17 mouse cellular contexts compared by ENCODE assay signal in genomic region chr14:27720944-27721343, GRCm38 (mm10).
DNase-seq lines count a peak whose midpoint lies in the region.
"Had no signal": no experiment of that assay in that cellular context is flagged by ENCODE, and none has a peak within 500 bp of the region (broad histone marks: within the 10 kb centered on the region; RNA-seq: fewer than 3 reads in every experiment).

No protein-coding gene starts in this region.

- intact Hi-C loops in left cerebral cortex, postnatal 14 days (cut with DNase I) = no loop called here

- peak; percentile 37 to 60 for DNase-seq in frontal cortex, adult 2 months (ENCODE audit: extremely low spot score in 1 of 2, low spot score in 1 of 2)
- DNase-seq in frontal cortex, postnatal 25 days (ENCODE audit: low spot score in 2 of 2) = no peak
- peak; percentile 22 to 28 for DNase-seq in left cerebral cortex, postnatal 14 days (ENCODE audit: low spot score in 2 of 2)
- DNase-seq in left cerebral cortex, adult 11 months (ENCODE audit: low spot score) = no peak
- peak; percentile 38 to 53 for DNase-seq in right cerebral cortex, adult 2 months (ENCODE audit: low spot score in 2 of 2)
- no peak for DNase-seq in right cerebral cortex, postnatal 4 days
- DNase-seq in right cerebral cortex, postnatal 36 days (ENCODE audit: low spot score in 2 of 2) = peak; percentile 18 to 48
- DNase-seq in kidney, adult 8-10 months = no peak
- DNase-seq: adrenal gland, adult 2 months; adrenal gland, postnatal 14 days; cerebellum, adult 11-12 months; cerebellum, adult 8-10 months; cerebellum, postnatal 10 days; cerebellum, postnatal 36 days; embryo, embryonic 11 days; gastrocnemius, postnatal 10 days; gastrocnemius, postnatal 36 days had no signal

Comparison
In these comparisons a context has a peak if more than half of its experiments do, and no peak if none do; other contexts are left out.
1. DNase-seq: peak in frontal cortex, adult 2 months (2 of 2), left cerebral cortex, postnatal 14 days (2 of 2), right cerebral cortex, adult 2 months (2 of 2) and right cerebral cortex, postnatal 36 days (2 of 2); none in frontal cortex, postnatal 25 days (0 of 2), left cerebral cortex, adult 11 months (single experiment), right cerebral cortex, postnatal 4 days (single experiment) and kidney, adult 8-10 months (0 of 2).